In genomic region chr3:68045475-68046416, GRCm38 (mm10) we compare ENCODE assay signal across 8 mouse cellular contexts. TPM values are rescaled to one million over a fixed set of nuclear protein-coding genes. Genes with fewer than 3 reads are reported as not detected.
DNase-seq lines count a peak whose midpoint lies in the region; ATAC-seq and TF ChIP-seq lines count a peak whose summit lies in the region.

No protein-coding gene starts in this region.

- ATAC-seq in hindbrain, embryonic 16.5 days = peak; percentile 80

- no peaks in the 10 kb centered on the region for H3K36me3 ChIP-seq in spleen, adult 2 months (ENCODE audit: control insufficient read depth, insufficient read depth, low read length)
- no peaks in the 10 kb centered on the region for H3K36me3 ChIP-seq in hindbrain, embryonic 16.5 days (ENCODE audit: control insufficient read depth, insufficient read depth, low read length)

- peak; percentile 35; the same call in 1 of the 2 replicates for TF ChIP-seq CTCF in spleen, adult 2 months (IDR thresholded peaks at IDR 0.05; ENCODE audit: extremely low read depth, insufficient read depth, insufficient read length, insufficient replicate concordance)

- no peak overlapping the region for H3K27ac ChIP-seq in spleen, adult 2 months (ENCODE audit: insufficient read depth, low read length)
- no peak overlapping the region for H3K27ac ChIP-seq in hindbrain, embryonic 16.5 days (ENCODE audit: low read depth, low read length)

- no peak for TF ChIP-seq POLR2A in spleen, adult 2 months (IDR thresholded peaks at IDR 0.05; ENCODE audit: low read depth, low read length)

- H3K4me2 ChIP-seq in hindbrain, embryonic 16.5 days (ENCODE audit: low read length) = no peak overlapping the region

- WGBS in spleen, adult 2 months = 50% methylated on average over 9 of the region's 9 CpGs
- WGBS in hindbrain, embryonic 16.5 days = 49% methylated on average over 9 of the region's 9 CpGs

- no peaks in the 10 kb centered on the region for H3K9me3 ChIP-seq in hindbrain, embryonic 16.5 days (ENCODE audit: control insufficient read depth, low read length)

- H3K4me1 ChIP-seq in spleen, adult 2 months (ENCODE audit: control insufficient read depth, insufficient read depth, insufficient read length) = no peaks in the 10 kb centered on the region
- no peaks in the 10 kb centered on the region; the same call in 1 of the 2 replicates for H3K4me1 ChIP-seq in hindbrain, embryonic 16.5 days (ENCODE audit: control insufficient read depth, insufficient read depth, low read depth, low read length)

- DNase-seq in adrenal gland, postnatal 36 days = peak; percentile 8 to 24
- no peak for DNase-seq in adrenal gland, adult 18-20 months (ENCODE audit: low spot score in 2 of 2)
- DNase-seq in spleen, adult 2 months (ENCODE audit: low read depth in 1 of 2, low spot score in 2 of 2) = no peak
- no peak for DNase-seq in spleen, postnatal 4 days (ENCODE audit: low spot score in 2 of 2)
- peak; percentile 87 for DNase-seq in embryo, embryonic 10.5 days (ENCODE audit: low spot score)
- DNase-seq in lung, postnatal 14 days = peak; percentile 37
- DNase-seq in testis, postnatal 14 days (ENCODE audit: low spot score) = peak; percentile 8

- no peak overlapping the region for H3K4me3 ChIP-seq in spleen, adult 2 months (ENCODE audit: extremely low read depth, insufficient read depth, insufficient read length)
- no peak overlapping the region for H3K4me3 ChIP-seq in hindbrain, embryonic 16.5 days (ENCODE audit: low read length)

- no peak overlapping the region for H3K9ac ChIP-seq in hindbrain, embryonic 16.5 days (ENCODE audit: low read depth, low read length)

- H3K27me3 ChIP-seq in spleen, adult 2 months (ENCODE audit: control insufficient read depth, insufficient read depth, low read length) = no peaks in the 10 kb centered on the region
- H3K27me3 ChIP-seq in hindbrain, embryonic 16.5 days (replicated peaks; ENCODE audit: control insufficient read depth, insufficient read depth, low read length) = no peaks in the 10 kb centered on the region

RNA-seq across cellular contexts. Expression of gene Schip1, which starts 18.9 kb away (rescaled TPM):
- total RNA-seq in adrenal gland, postnatal 36 days (2021) = 10 to 100 TPM; 11.4 to 18.3 TPM
- total RNA-seq in adrenal gland, adult 18-20 months (2021) = 10 to 100 TPM in 1 of 2 experiments, 1 to 10 TPM in 1; 7.1 to 10.1 TPM
- polyA plus RNA-seq in spleen, adult 2 months (2012; rRNA removed) = 3.7 and 4.5 TPM in 2 replicates
- 148 and 157 TPM in 2 replicates for polyA plus RNA-seq in hindbrain, embryonic 16.5 days (2015; fragmentation: Nextera tagmentation; extraction: Ambion mirVana)

Comparison
In these comparisons a context has a peak if more than half of its experiments do, and no peak if none do; other contexts are left out.
1. DNase-seq: peak in adrenal gland, postnatal 36 days (2 of 2), embryo, embryonic 10.5 days (single experiment), lung, postnatal 14 days (single experiment) and testis, postnatal 14 days (single experiment); none in adrenal gland, adult 18-20 months (0 of 2), spleen, adult 2 months (0 of 2) and spleen, postnatal 4 days (0 of 2).